Mouse (Mus musculus): ENCODE measurements at regions not wholly inside any gene's neighbourhood (a gene's known extent, or its start where the extent isn't known, plus 50 kb on each side); places are given as distances from the start of the nearest gene placed in this dataset.

DNA sequence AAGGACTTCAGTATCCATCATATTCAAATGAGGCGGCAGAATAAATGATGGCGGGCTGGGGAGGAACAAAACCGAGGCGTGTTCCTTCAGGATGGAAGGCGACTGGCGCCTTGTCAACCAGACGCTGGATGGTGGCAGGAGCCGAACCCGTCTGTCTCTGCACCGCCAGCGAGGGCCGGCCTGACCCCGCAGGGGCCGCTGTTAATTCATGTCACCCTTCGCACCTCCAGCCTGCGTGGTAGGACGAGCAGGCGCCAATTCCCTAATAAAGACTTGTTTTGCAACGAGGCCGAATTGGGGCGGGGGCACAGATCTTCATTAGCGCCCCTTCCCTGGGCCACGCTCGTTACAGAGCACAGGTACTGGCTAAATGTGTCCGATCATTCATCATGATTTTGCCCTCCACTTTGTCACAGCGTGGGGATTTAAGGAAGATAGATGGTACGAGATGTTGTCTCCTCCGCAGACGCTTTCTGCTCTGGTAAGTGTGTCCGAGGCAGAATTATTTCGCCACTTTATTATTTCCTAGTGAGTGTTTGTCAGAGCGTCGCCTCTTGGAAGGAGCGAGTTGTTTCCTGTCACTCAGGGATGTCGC lies 78.7 kb upstream of the Mvb12b start:
- Histone ChIP-seq H3K4me1 (ENCODE audit: control insufficient read depth, insufficient read depth, low read length) (no peaks in the 10 kb centered on the region; the same call in 1 of the 2 replicates), H3K4me3 (ENCODE audit: insufficient read depth, low read length) (no peak overlapping the region), H3K27ac (ENCODE audit: insufficient read depth, low read length) (no peak overlapping the region)
- TF ChIP-seq CTCF (IDR thresholded peaks at IDR 0.05; ENCODE audit: extremely low read depth, insufficient read depth, low read length) (no peak), POLR2A (IDR thresholded peaks at IDR 0.05; ENCODE audit: extremely low read depth, insufficient read depth, low read length) (no peak)

DNA sequence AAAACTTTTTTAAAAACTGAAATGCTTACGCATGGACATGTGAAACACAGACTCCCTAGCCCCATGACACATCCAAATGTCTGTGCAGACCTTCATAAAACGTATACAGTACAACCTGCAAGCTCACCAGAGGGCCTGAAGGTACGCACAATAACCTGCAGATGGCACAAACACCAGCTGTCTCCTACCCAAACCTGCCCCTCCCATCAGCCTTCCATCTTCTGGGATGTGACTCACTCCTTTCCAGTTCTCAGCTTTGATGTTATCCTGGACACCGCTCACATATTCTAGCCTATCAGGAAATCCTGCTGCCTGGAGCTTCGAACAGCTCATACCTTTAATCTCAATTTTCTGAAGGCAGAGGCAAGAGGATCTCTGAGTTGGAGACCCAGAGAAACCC lies 76.3 kb upstream of the Mvb12b start:
- TF ChIP-seq CTCF (IDR thresholded peaks at IDR 0.05; ENCODE audit: extremely low read depth, insufficient read depth, low read length): no peak
- no peak for TF ChIP-seq POLR2A (IDR thresholded peaks at IDR 0.05; ENCODE audit: extremely low read depth, insufficient read depth, low read length)
- H3K4me3 ChIP-seq (ENCODE audit: insufficient read depth, low read length): no peak overlapping the region
- no peak overlapping the region for H3K27ac ChIP-seq (ENCODE audit: insufficient read depth, low read length)
- H3K4me1 ChIP-seq (ENCODE audit: control insufficient read depth, insufficient read depth, low read length): no peaks in the 10 kb centered on the region; the same call in 1 of the 2 replicates

DNA sequence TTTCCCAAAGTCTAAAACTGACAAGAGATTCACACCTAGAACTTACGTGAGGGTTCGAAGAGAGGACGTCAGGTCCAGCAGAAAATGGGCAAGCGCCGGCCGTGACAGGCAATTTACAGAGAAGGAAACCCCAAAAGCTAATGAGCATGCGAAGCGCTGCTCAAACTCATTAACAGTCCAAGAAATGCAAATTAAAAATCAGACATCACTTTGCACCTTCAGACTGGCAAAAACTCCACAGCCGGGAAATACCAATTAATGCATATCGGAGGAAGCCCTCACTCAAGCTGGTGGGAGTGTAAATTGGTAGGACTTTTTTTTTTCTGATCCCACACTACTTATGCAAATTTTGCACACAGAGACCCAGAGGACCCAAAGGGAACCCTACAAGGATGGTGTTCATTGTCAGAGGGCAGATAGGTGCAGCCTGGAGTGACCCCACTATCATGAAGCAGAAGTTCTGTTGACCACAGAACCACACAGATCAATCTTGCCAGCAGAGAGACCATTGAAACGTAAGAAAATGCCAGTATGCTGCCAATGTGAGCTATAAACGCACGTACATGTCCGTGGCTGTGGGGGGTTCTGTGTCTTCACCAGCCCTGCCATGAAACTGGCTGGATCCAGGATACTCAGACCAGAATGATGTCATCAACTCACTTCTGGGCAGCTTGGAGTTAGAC lies 74.8 kb upstream of the Mvb12b start:
- H3K4me3 ChIP-seq (ENCODE audit: insufficient read depth, low read length): no peak overlapping the region
- no peak overlapping the region for H3K27ac ChIP-seq (ENCODE audit: insufficient read depth, low read length)
- TF ChIP-seq CTCF (IDR thresholded peaks at IDR 0.05; ENCODE audit: extremely low read depth, insufficient read depth, low read length) (no peak), POLR2A (IDR thresholded peaks at IDR 0.05; ENCODE audit: extremely low read depth, insufficient read depth, low read length) (no peak)
- no peaks in the 10 kb centered on the region; the same call in 1 of the 2 replicates for H3K4me1 ChIP-seq (ENCODE audit: control insufficient read depth, insufficient read depth, low read length)

DNA sequence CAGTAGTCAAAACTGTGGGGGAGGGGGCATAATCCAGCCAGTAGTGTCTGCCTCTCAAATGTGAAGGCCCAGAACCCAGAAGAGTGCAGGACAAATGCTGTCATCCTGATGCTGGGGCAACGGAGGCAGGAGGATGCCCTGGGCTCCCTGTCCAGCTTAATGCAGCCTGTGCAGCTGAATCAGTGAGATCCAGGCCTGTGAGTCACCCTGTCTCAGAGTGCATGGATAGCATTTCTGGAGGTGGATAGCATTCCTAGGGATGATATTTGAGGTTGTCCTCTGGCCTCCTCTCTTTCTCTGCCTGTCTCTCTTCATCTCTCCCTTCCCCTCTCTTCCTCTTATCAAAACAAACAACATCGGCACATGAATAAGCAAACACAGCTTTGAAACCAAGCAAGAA lies 73.8 kb upstream of the Mvb12b start:
- no peak overlapping the region for H3K27ac ChIP-seq (ENCODE audit: insufficient read depth, low read length)
- H3K4me3 ChIP-seq (ENCODE audit: insufficient read depth, low read length): no peak overlapping the region
- TF ChIP-seq POLR2A (IDR thresholded peaks at IDR 0.05; ENCODE audit: extremely low read depth, insufficient read depth, low read length): no peak
- no peak for TF ChIP-seq CTCF (IDR thresholded peaks at IDR 0.05; ENCODE audit: extremely low read depth, insufficient read depth, low read length)
- H3K4me1 ChIP-seq (ENCODE audit: control insufficient read depth, insufficient read depth, low read length): no peaks in the 10 kb centered on the region

- H3K4me3 ChIP-seq (ENCODE audit: insufficient read depth, low read length): no peak overlapping the region
- no peak overlapping the region for H3K27ac ChIP-seq (ENCODE audit: insufficient read depth, low read length)
- no peak for TF ChIP-seq POLR2A (IDR thresholded peaks at IDR 0.05; ENCODE audit: extremely low read depth, insufficient read depth, low read length)
- TF ChIP-seq CTCF (IDR thresholded peaks at IDR 0.05; ENCODE audit: extremely low read depth, insufficient read depth, low read length): peak; percentile 60
- H3K4me1 ChIP-seq (ENCODE audit: control insufficient read depth, insufficient read depth, low read length): no peaks in the 10 kb centered on the region
Observed at GRCm38 (mm10) chr2:33957754-33958153, 70.0 kb upstream of the Mvb12b start.

DNA sequence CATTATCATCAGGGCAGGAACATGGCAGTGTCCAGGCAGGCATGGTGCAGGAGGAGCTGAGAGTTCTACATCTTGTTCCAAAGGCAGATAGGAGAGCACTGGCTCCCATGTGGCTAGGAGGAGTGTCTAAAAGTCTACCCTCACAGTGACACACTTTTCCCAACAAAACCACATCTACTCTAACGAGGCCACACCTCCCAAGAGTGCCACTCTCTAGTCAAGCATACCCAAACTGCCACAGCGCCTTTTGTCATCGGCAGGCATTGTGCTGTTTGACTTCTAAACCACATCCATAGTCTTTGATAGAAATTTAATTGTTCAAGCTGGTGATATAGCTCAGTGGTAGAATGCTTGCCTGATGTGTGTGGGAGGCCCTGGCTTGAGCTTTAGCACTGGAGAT lies 56.6 kb upstream of the Mvb12b start:
- H3K4me3 ChIP-seq (ENCODE audit: insufficient read depth, low read length): no peak overlapping the region
- TF ChIP-seq POLR2A (IDR thresholded peaks at IDR 0.05; ENCODE audit: extremely low read depth, insufficient read depth, low read length): no peak
- TF ChIP-seq CTCF (IDR thresholded peaks at IDR 0.05; ENCODE audit: extremely low read depth, insufficient read depth, low read length): no peak
- H3K27ac ChIP-seq (ENCODE audit: insufficient read depth, low read length): no peak overlapping the region
- no peaks in the 10 kb centered on the region; the same call in 1 of the 2 replicates for H3K4me1 ChIP-seq (ENCODE audit: control insufficient read depth, insufficient read depth, low read length)

- H3K4me1 ChIP-seq (ENCODE audit: control insufficient read depth, insufficient read depth, low read length): no peaks in the 10 kb centered on the region; the same call in 1 of the 2 replicates
- TF ChIP-seq POLR2A (IDR thresholded peaks at IDR 0.05; ENCODE audit: extremely low read depth, insufficient read depth, low read length) (no peak), CTCF (IDR thresholded peaks at IDR 0.05; ENCODE audit: extremely low read depth, insufficient read depth, low read length) (no peak)
- H3K4me3 ChIP-seq (ENCODE audit: insufficient read depth, low read length): no peak overlapping the region
- no peak overlapping the region for H3K27ac ChIP-seq (ENCODE audit: insufficient read depth, low read length)
Observed at GRCm38 (mm10) chr2:33942085-33942484, 54.3 kb upstream of the Mvb12b start.

DNA sequence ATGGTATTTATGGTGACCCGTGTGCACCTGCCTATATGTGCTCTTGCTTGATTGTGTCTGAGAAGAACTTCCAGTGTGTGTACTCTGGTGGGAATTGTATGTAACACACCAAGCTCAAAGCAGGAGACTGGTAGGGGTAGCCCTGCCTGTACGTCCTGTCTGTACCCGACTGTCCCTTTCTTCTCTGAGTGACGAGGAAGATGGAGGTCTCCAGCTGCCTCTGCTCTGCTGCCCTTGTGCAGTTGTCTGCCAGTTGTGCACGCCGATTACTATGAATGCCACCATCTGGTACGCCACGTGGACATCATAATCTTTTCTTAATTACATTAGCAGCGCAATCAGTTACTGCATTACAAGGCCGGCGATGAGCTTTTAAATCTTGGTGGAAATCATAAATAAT lies 53.6 kb upstream of the Mvb12b start:
- TF ChIP-seq CTCF (IDR thresholded peaks at IDR 0.05; ENCODE audit: extremely low read depth, insufficient read depth, low read length) (no peak), POLR2A (IDR thresholded peaks at IDR 0.05; ENCODE audit: extremely low read depth, insufficient read depth, low read length) (no peak)
- no peak overlapping the region for H3K4me3 ChIP-seq (ENCODE audit: insufficient read depth, low read length)
- H3K4me1 ChIP-seq (ENCODE audit: control insufficient read depth, insufficient read depth, low read length): no peaks in the 10 kb centered on the region; the same call in 1 of the 2 replicates
- H3K27ac ChIP-seq (ENCODE audit: insufficient read depth, low read length): no peak overlapping the region

- TF ChIP-seq POLR2A (IDR thresholded peaks at IDR 0.05; ENCODE audit: extremely low read depth, insufficient read depth, low read length): no peak
- no peak for TF ChIP-seq CTCF (IDR thresholded peaks at IDR 0.05; ENCODE audit: extremely low read depth, insufficient read depth, low read length)
- Histone ChIP-seq H3K4me1 (ENCODE audit: control insufficient read depth, insufficient read depth, low read length) (no peaks in the 10 kb centered on the region; the same call in 1 of the 2 replicates), H3K4me3 (ENCODE audit: insufficient read depth, low read length) (no peak overlapping the region), H3K27ac (ENCODE audit: insufficient read depth, low read length) (no peak overlapping the region)
Observed at GRCm38 (mm10) chr2:33939836-33940235, 52.1 kb upstream of the Mvb12b start.
